Mouse (Mus musculus) hindbrain, embryonic 10.5 days (tissue): ENCODE data around the gene Irf3. TPM values are rescaled to one million over a fixed set of nuclear protein-coding genes. Genes with fewer than 3 reads are reported as not detected.

ENCODE experiments used
- DNase-seq: peaks from one replicate; pipeline ENCODE4 v3.0.0-alpha.2; 2017; ENCODE audit warnings: low spot score
- H3K27ac ChIP-seq: fragments of 300-500 bp; sonication (generic); 2 replicates; pipeline ENCODE4 v1.5.1; 2016; ENCODE audit warnings: mild to moderate bottlenecking, moderate library complexity
- H3K27me3 ChIP-seq: fragments of 300-500 bp; sonication (generic); 2 replicates; pipeline ENCODE4 v1.6.1; 2016; ENCODE audit warnings: mild to moderate bottlenecking; ENCODE audit not compliant: poor library complexity, insufficient read depth, severe bottlenecking
- H3K36me3 ChIP-seq: fragments of 300-500 bp; sonication (generic); 2 replicates; pipeline ENCODE4 v1.6.1; 2016; ENCODE audit warnings: mild to moderate bottlenecking, moderate library complexity
- H3K4me1 ChIP-seq: fragments of 300-500 bp; sonication (generic); replicated peaks from 2 replicates; pipeline ENCODE4 v1.6.1; 2016; ENCODE audit warnings: mild to moderate bottlenecking
- H3K4me3 ChIP-seq: fragments of 300-500 bp; sonication (generic); 2 replicates; pipeline ENCODE4 v1.5.1; 2016; ENCODE audit warnings: mild to moderate bottlenecking, moderate library complexity
- H3K9me3 ChIP-seq: fragments of 300-500 bp; sonication (generic); 2 replicates; pipeline ENCODE4 v1.6.1; 2016; ENCODE audit warnings: mild to moderate bottlenecking, moderate library complexity
- WGBS: fragments of 180-500 bp; shearing (Covaris S2); methylation state at CpG from one replicate; pipeline ENCODE4 v1.1.7; 2016; 5-methylcytosine and 5-hydroxymethylcytosine counted together
- polyA plus RNA-seq: library from polyadenylated mRNA; unstranded; fragments of >200 nt; fragmentation: Nextera tagmentation; extraction: Ambion mirVana; gene quantifications from 2 replicates; pipeline ENCODE4 v1.2.1, GENCODE M21; 2016

Gene Irf3
- polyA plus RNA-seq, 1 experiment from 2014 or later, result 78.1 TPM

DNA sequence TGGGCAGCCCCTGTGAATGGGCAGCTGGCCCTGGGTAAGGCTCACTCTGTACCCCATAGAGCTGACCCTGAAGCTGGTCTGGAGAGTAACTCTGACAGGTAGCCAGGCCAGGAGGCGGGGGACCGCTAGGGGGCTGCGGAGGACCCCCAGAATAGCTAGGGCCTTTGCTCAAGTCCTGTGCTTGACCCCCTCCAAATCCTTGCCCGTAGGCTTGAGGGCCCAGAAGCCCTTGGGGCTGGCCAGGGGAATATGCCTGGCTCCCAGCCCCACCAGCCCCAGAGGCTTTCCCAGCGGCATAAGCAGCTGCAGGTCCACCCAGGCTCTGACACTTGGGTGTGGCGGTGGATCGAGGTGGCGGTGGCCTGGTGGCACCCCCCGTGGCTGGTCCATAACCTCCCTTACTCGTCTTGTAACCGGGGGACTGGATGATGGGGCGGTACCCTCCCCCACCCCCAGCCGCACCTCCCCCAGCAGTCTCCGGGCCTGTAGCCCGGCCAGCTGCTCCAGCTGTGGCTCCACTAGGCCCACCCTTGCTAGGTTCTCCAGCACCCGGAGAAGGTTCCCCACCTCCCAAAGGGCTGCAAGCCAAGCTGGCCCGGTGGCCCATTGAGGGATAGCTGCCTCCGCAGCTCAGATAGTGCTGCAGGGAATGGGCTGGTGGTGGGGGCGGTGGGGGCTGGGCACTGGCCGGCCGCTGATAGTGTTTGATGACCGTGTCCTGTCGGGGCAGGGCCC is 51.6 kb downstream of the Irf3 start:
- no peak for DNase-seq
- 92% methylated on average over 23 of the region's 23 CpGs for WGBS
- Histone ChIP-seq H3K9me3 (no peaks in the 10 kb centered on the region), H3K4me3 (peak overlapping the region; percentile 95; the same call in 1 of the 2 replicates), H3K27me3 (no peaks in the 10 kb centered on the region), H3K36me3 (peaks cover 72% of the 10 kb centered on the region), H3K27ac (0 out of 2 replicates have a peak overlapping the region, but pooled peaks have one; percentile 40), H3K4me1 (peaks cover 43% of the 10 kb centered on the region)

DNA sequence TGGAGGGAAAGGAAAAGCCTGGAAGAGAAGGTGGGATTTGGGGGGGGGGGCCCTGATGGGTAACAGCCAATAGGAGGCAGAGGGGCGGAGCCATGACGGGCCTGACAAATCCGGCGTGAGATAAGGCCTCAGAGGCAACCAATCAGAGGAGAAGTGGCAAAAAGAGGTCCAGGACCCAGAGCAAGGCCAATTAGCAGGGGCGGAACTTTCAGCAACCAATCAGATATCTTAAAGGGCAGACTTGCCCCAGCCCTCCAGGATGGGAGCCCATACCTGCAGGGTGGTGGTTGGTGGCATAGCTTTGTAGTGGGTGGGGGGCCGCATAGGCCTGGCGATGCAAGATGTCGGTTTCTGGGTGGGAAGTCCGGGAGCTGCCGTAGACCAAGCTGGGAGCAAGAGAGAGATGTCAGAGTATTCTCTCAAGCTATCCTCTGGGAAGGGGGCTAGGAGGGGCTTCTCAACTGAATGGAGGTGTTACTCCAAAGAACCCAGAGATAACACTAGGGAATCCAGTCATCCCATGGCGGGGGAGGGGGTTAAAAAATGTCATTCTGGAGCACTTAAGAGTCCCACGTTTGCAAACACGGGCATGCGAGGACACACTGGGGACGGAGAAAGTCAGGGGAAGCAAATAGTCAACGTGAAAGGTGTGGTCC is 53.6 kb downstream of the Irf3 start:
- Histone ChIP-seq H3K4me3 (peak overlapping the region; percentile 95), H3K4me1 (peaks cover 50% of the 10 kb centered on the region), H3K9me3 (no peaks in the 10 kb centered on the region), H3K27ac (peak overlapping the region; percentile 99), H3K36me3 (peaks cover 52% of the 10 kb centered on the region), H3K27me3 (no peaks in the 10 kb centered on the region)
- 2% methylated on average over 16 of the region's 16 CpGs for WGBS
- DNase-seq, result peak; percentile 89

DNA sequence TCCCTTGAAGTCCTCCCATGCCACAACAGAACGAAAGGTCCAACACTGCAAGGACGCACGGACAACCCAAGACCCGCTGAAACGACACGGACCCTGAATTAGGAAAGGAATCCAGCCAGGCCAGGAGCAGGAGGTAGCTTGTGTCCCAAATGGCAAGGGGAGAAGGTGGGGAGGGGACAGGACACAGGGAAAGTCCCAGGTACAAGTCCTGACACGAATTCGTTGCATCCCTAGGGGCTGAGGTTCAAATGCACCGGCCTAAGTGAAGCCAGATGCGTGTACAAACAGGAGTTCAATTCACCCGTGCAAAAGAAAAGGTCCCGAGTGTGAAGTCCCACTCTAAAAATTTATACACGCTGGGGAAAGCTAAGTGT is 54.1 kb downstream of the Irf3 start:
- 4% methylated on average over 13 of the region's 13 CpGs for WGBS
- Histone ChIP-seq H3K27ac (peak overlapping the region; percentile 99), H3K4me1 (peaks cover 51% of the 10 kb centered on the region), H3K4me3 (peak overlapping the region; percentile 95), H3K36me3 (peaks cover 47% of the 10 kb centered on the region), H3K27me3 (no peaks in the 10 kb centered on the region), H3K9me3 (no peaks in the 10 kb centered on the region)
- DNase-seq, result no peak

Other genes starting within 250 kb of the Irf3 start
- gene Vrk3, start 249.2 kb upstream of the Irf3 start, polyA plus RNA-seq, result 45.3 and 46.6 TPM in 2 replicates
- 3.6 and 4.0 TPM in 2 replicates for gene Zfp473, start 246.6 kb upstream of the Irf3 start, polyA plus RNA-seq
- 135 and 158 TPM in 2 replicates for gene Nup62, start 181.6 kb upstream of the Irf3 start, polyA plus RNA-seq
- gene Il4i1, start 181.3 kb upstream of the Irf3 start, polyA plus RNA-seq, result 1.7 and 1.9 TPM in 2 replicates
- gene Atf5, start 181.0 kb upstream of the Irf3 start, polyA plus RNA-seq, result 4.6 TPM in 2 replicates
- 81.7 and 93.3 TPM in 2 replicates for gene Akt1s1, start 148.7 kb upstream of the Irf3 start, polyA plus RNA-seq
- gene Tbc1d17, start 148.6 kb upstream of the Irf3 start, polyA plus RNA-seq, result 77.1 and 91.1 TPM in 2 replicates
- 36.3 and 40.2 TPM in 2 replicates for gene Pnkp, start 140.5 kb upstream of the Irf3 start, polyA plus RNA-seq
- 478 and 579 TPM in 2 replicates for gene Ptov1, start 127.9 kb upstream of the Irf3 start, polyA plus RNA-seq
- 187 and 223 TPM in 2 replicates for gene Med25, start 104.9 kb upstream of the Irf3 start, polyA plus RNA-seq
- 24.4 and 28.4 TPM in 2 replicates for gene Fuz, start 101.6 kb upstream of the Irf3 start, polyA plus RNA-seq
- gene Ap2a1, start 68.2 kb upstream of the Irf3 start, polyA plus RNA-seq, result 80.7 and 93.1 TPM in 2 replicates
- 0.08 TPM in 1 of 2 replicates, not detected in the other for gene Tsks, start 54.4 kb upstream of the Irf3 start, polyA plus RNA-seq
- gene Cpt1c, start 22.8 kb upstream of the Irf3 start, polyA plus RNA-seq, result 22.4 and 26.8 TPM in 2 replicates
- 843 and 861 TPM in 2 replicates for gene Prmt1, start 11.1 kb upstream of the Irf3 start, polyA plus RNA-seq
- 69.6 and 73.9 TPM in 2 replicates for gene Bcl2l12, start 1.1 kb downstream of the Irf3 start, polyA plus RNA-seq
- 44.0 and 49.9 TPM in 2 replicates for gene Scaf1, start 18.7 kb downstream of the Irf3 start, polyA plus RNA-seq
- gene Rras, start 20.3 kb downstream of the Irf3 start, polyA plus RNA-seq, result 24.4 and 24.8 TPM in 2 replicates
- gene Prr12, start 55.2 kb downstream of the Irf3 start, polyA plus RNA-seq, result 11.9 and 13.4 TPM in 2 replicates
- 67.8 and 70.7 TPM in 2 replicates for gene Nosip, start 64.8 kb downstream of the Irf3 start, polyA plus RNA-seq
- gene Prrg2, start 65.0 kb downstream of the Irf3 start, polyA plus RNA-seq, result 16.9 and 18.6 TPM in 2 replicates
- 127 and 135 TPM in 2 replicates for gene Rcn3, start 94.6 kb downstream of the Irf3 start, polyA plus RNA-seq
- gene Fcgrt, start 106.2 kb downstream of the Irf3 start, polyA plus RNA-seq, result 9.9 and 13.1 TPM in 2 replicates
- gene Rps11, start 126.8 kb downstream of the Irf3 start, polyA plus RNA-seq, result 1,526 and 1,700 TPM in 2 replicates
- gene Rpl13a, start 131.1 kb downstream of the Irf3 start, polyA plus RNA-seq, result 1,174 and 1,234 TPM in 2 replicates
- gene Gm45713, start 138.6 kb downstream of the Irf3 start, polyA plus RNA-seq, result 0.13 and 0.15 TPM in 2 replicates
- 0.85 and 2.0 TPM in 2 replicates for gene Flt3l, start 138.8 kb downstream of the Irf3 start, polyA plus RNA-seq
- 101 and 116 TPM in 2 replicates for gene Pih1d1, start 156.7 kb downstream of the Irf3 start, polyA plus RNA-seq
- 54.5 and 55.3 TPM in 2 replicates for gene Aldh16a1, start 156.9 kb downstream of the Irf3 start, polyA plus RNA-seq
- gene Slc17a7, start 166.3 kb downstream of the Irf3 start, polyA plus RNA-seq, result 0.71 and 1.2 TPM in 2 replicates
- gene Gfy, start 181.9 kb downstream of the Irf3 start, polyA plus RNA-seq, result not detected in 2 replicates
- not detected in 2 replicates for gene Pth2, start 183.3 kb downstream of the Irf3 start, polyA plus RNA-seq
- gene Ccdc155, start 207.2 kb downstream of the Irf3 start, polyA plus RNA-seq, result 0.64 and 0.80 TPM in 2 replicates
- 1.8 and 2.1 TPM in 2 replicates for gene Dkkl1, start 214.5 kb downstream of the Irf3 start, polyA plus RNA-seq
- gene Tead2, start 218.1 kb downstream of the Irf3 start, polyA plus RNA-seq, result 324 and 370 TPM in 2 replicates
- gene Cd37, start 241.5 kb downstream of the Irf3 start, polyA plus RNA-seq, result 1.0 and 1.1 TPM in 2 replicates
- gene Slc6a16, start 243.4 kb downstream of the Irf3 start, polyA plus RNA-seq, result 0.26 TPM in 1 of 2 replicates, not detected in the other